Mouse (Mus musculus) spleen, adult 2 months (tissue): ENCODE measurements around the gene Bloc1s3.

Experiments used
- CTCF ChIP-seq: fragments of 200-500 bp; IDR thresholded peaks from 2 replicates; pipeline ENCODE4 v1.5.1; 2011; ENCODE audit warnings: mild to moderate bottlenecking, inconsistent platforms; ENCODE audit not compliant: insufficient read depth, insufficient read length, insufficient replicate concordance; ENCODE audit errors: extremely low read depth
- POLR2A ChIP-seq: fragments of 200-500 bp; IDR thresholded peaks from 2 replicates; pipeline ENCODE4 v1.6.1; 2011; ENCODE audit warnings: low read depth, low read length, inconsistent platforms

GRCm38 (mm10) chr7:19457414-19458071 lies 50.6 kb downstream of the Bloc1s3 start:
- TF ChIP-seq CTCF, result no peak
- no peak for TF ChIP-seq POLR2A
